Mouse (Mus musculus): ENCODE measurements around the gene Kcnmb4. TPM values are rescaled to one million over a fixed set of nuclear protein-coding genes. Genes with fewer than 3 reads are reported as not detected.

The Kcnmb4 gene
- polyA plus RNA-seq, 2 experiments from 2014 or later: 1.0 to 2.1 TPM

DNA sequence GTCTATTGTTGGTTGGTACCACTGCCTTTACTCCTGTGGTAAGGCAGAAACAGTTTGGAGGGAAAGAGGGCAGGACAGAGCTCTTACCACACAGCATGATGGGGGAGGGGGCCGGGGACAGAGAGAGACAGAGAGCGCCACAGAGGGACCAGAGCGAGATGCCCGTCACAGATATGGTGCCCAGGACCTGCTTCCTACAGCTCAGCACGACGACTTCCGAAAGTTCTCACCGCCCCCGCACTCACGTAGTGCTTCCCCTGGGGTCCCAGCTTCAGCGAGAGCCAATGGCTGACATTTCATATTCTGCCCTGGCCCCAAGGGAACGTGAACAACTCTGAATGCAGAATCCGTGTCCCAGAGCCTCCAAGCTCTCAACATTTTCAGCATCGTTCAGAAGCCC lies 76.1 kb downstream of the Kcnmb4 start:
- ATAC-seq: peak; percentile 50

DNA sequence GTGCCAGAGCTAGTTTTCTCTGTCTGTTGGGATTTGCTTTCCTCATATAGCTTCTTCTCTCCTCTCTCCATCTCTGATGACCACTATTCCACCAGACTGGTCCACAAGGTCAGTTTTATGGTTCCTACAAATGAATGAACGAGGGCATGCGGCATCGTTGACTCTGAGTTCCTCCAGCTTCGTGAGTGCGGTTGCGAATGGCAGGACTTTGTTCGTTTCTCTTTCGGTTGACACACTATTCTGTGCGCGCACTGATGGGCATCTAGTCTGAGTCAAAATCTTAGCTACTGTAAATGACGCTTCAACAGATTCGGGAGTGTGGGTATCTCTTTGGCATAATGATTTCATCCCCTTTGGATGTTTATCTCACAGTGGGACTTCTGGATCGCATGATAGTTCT lies 76.7 kb downstream of the Kcnmb4 start:
- peak; percentile 29 for ATAC-seq

DNA sequence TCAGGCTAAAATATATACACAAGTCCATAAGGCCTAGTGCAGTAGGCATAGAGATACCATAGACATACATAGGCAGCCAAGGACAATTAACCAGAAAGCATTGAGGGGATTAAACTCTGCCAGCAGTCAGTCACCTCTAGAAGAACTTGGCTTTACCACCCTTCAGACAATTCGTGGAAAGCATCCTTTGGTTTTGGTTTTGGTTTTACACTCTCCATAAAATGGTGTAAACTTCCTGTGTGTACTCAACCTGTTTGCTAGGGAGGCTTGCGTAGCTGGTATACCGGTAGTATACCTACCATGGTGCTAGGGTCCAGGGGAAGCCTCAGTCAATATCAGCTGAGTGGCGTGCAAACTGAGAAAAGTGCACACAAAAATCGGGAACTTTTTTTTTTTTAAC lies 77.4 kb downstream of the Kcnmb4 start:
- peak; percentile 55 for ATAC-seq

DNA sequence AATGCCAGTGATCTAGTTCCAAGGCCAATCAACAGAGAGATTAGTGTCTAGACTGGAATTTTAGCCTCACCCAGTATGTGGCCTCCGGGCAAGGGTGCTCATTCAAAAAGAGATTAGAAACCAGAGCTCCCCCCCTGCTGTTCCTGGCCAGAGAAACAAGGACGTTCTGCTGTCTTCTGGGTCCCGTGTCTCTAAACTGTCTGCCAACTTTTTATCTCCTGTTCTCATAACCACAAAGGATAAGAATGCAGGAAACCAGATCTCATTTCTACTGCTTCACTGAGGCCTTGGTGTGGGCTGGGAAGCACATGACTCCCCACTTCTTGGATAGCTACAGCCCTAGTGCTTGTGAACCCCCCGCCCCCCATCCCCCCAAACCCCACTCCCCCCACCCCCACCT lies 79.1 kb downstream of the Kcnmb4 start:
- no peak for ATAC-seq

DNA sequence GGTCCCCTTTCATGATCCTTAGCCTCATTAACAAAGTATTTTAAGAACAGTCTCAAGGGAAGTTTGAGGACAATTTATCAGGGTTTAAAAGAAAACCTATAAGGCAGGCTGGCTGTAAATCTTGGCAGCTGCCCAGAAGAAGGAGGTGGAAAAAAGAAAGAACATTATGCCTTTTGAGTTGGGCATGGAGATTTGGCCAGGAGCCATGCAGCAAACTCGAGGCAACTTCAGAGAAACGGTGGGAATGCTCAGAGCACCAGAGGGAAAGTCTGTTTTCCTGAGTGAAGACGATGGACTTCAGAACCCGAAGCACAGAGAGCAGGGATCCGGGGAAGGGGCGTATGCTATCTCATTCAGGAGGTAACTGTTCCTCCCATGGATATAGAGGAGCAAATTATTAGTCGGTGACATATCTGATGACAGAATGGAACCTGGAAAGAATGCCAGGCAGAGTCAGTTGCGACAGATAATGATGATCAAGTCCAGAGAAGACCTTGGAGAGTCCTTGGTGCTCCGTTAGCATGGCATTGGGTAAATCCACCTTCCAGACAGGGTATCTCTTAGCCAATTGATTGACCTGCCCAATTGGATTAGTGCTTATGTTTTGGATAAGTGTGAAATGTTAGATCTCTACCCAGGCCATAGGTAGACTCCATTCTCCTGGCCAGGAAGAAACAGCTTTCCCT lies 79.7 kb downstream of the Kcnmb4 start:
- ATAC-seq: no peak

DNA sequence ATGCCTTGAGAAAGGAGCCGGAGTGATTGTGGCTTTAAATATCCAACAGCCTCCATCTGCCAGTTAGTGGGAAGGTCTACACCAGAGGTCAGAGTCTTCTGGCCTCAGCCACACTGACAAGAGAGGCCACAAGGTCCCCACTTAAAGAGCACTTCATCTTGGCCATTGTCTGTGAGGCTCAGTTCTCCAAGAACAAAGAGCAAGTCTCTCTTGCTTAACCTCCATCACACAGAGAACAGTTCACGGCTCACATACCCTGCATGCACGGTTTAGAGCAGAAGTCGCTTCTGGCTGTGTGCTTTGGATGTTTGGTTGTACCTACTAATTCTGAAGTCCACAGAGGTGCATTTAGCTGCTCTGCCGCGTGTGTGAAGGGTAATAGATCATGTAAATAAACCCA lies 84.8 kb downstream of the Kcnmb4 start:
- no peak for ATAC-seq

DNA sequence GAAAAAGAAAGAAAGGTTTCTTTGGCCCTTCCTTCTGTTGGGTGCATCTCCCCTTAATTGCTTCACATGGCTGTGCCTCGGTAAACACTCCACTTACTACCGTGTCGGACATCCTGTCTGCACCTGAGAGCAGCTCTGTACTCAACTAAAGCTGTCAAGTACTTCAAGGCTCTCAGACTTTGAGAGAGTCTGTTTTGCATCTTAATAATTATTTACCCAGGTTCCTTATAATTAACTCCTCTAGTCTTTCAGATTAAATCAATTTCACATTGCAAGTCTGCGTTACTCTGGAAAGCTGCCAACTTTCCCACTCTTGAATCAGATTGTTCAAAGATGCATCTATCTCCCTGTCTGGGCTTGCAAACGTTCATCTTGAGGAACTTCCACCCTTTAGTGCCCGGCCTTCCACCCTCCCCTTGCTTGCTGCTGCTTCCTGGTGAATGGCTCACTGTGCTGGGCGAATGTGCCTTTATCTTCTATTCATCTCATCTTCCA lies 87.2 kb downstream of the Kcnmb4 start:
- ATAC-seq: no peak

DNA sequence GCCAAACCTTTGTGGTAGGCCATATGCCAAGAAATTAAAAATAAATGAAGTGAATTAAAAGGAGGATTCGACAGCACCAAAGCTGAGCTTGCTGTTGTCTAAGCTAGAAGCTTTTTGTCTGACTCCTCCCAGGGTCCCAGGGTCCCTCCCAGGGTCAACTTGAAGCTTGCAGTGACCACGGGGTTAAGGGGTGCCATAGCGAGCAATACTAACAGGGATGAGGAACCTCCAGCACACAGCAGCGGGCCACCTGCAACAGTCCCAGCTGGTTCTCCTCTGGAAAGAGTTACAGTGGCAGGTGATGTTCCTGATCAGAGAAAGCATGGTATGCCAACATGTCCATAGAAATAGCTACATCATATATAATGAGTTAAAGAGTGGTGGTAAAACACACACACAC lies 89.3 kb downstream of the Kcnmb4 start:
- no peak for ATAC-seq

DNA sequence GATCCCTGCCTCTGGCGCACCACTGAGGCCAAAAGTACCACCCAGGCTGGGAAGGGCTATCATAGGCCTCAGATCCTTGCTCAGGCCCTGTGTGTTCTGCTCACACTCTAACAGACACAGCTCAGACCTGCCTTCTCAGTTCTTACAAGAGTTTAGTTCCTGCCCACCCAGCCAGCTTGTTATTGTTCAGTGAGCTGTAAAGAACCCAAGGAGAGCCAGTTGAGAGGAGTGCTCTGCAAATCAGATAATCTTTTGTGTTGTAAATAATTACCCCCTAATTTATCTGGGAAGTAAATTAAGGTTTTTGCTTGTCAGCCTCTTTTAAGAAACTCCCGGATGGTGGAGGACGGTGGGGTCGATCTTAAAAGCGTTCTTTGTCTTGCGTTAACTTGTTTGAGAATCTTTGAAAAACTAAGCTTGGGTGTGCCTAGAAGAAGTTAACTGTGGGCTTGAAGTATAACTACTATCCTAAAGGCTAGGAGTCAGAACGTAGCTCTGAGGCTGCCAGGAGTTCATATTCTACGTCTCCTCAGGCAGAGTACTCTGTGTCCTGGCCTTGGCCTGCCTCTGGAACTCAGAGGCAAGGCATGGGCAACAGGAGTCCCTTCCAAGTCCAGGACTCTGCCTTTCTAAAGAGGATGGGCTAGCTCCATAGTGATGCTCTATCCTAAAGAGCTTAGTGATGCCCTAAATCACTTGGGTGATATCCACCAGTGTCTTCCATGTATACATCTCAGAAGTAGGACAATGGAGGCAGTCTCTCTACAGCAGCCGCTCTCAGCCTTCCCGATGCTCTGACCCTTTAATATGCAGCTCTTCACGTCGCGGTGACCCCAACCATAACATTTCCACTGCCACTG lies 90.6 kb downstream of the Kcnmb4 start:
- ATAC-seq: no peak

DNA sequence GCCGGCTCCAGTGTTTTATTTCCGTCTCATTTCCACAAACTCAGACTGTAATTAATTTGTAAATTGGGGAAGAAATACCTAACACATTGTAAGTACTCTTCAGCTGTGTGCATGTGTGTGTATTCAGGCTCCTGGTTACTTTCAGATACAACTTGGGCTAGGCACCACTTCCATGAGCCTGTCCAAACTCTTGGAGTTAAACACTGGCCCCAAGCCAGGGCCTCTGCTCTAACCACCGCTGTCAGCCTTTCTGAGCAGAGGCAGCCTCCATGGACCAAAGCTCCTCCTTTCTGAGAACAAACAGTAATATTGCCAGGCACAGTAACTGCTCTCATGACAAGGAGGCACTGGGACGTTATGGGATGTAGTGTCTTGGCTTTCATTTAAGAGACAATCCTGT lies 96.8 kb downstream of the Kcnmb4 start:
- ATAC-seq: no peak

DNA sequence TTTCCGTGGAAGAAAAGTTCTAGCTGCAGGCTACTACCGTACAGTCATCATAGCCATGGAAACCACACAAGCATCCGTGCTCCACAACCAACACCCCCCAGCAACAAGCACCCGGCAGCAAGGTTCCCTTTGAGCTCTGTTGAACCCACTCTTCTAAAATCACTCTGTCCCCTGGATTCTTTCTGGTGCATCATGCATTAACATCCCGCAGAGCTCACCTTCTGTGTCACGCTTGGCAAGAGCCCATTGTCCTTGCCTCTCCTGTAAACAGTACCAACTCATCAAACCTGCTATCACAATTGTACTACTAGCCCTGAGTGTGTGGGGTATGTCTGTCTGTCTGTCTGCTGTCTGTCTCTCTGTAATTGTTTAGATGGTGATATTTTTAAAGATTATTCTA lies 99.6 kb downstream of the Kcnmb4 start:
- no peak for ATAC-seq

DNA sequence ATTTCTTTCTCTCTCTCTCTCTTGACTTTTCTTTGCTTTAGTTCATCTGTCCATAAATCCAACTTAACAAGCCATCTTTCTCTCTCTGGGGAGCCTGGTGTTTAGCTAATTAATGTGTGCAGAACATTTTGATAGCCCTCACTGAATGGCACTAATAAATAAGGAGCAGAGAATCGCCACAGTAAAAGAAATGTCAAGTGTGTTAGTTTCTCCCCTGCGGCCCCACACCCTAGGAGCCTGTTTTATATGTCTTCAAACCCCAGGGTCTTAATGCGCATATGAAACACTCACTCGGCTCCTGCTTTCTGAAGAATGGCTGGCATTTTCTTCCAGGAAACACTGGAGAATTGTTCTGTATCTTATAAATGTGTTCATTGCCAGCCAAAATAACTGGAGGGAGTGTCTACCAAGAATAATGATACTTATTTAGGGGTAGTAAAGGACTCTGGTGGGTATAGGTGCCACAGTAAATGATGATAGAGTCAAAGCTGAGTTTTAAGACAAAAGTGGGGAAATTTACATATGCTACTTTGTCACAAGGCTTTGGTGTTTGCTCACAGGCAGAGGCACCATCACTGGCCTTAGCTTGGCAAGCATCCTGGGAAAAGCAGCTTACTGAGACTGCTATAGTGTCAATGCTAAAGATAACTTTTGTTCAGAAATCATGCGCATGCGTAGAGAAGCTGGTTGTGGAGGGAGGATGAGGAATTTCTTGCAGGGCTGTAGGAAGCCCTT lies 102.5 kb downstream of the Kcnmb4 start:
- ATAC-seq: no peak

Other genes starting within 250 kb of the Kcnmb4 start
- gene Ptprb, start 198.4 kb downstream of the Kcnmb4 start, polyA plus RNA-seq (2017; shearing (Covaris generic)): under 1 TPM in 1 of 2 experiments, not detected in 1; 0.12 TPM
- gene Cnot2, start 107.6 kb upstream of the Kcnmb4 start, polyA plus RNA-seq (2017; shearing (Covaris generic)): 10 to 100 TPM; 76.0 to 97.1 TPM

Data from activated CD4-positive, CD25-positive, alpha-beta regulatory T cell, adult 4 months (primary cell).